Mouse (Mus musculus) adrenal gland, postnatal 4 days (tissue): Measurements from ENCODE around the gene Hs3st4. TPM values are rescaled to one million over a fixed set of nuclear protein-coding genes. Genes with fewer than 3 reads are reported as not detected.

Experiments
- DNase-seq, 2 experiments: peaks; one replicate each; pipeline ENCODE4 v3.0.0; 2021 to 2022; ENCODE audit warnings: low spot score in 2 of 2, mixed read lengths in 2 of 2
- total RNA-seq, 2 experiments: library from RNA; stranded (reverse); gene quantifications; 2 replicates each; pipeline ENCODE4 v1.2.3; 2021

Gene Hs3st4
- total RNA-seq, 2 experiments from 2014 or later, result 0.14 to 0.51 TPM

DNA sequence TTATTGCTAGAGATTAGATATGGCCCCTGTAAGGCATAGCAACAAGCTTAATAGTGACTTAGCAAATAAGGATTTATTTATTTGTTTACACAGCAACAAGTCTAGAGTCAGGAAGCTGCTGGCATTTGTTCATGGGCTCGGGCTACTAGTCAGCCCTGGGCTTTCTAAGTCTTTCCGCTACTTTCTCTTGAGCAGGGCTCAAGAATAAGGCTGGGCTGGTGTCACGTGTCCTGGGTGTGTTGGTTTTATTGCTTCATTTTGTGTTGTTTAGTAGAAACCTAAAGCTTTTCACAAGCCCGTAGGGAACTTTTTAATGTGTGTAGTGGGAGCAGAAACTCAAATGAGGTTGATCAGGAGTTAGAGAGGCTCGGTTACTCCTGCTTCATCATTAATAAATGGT lies 153.5 kb downstream of the Hs3st4 start:
- DNase-seq, result no peak

- no peak for DNase-seq
Measured at GRCm38 (mm10) chr7:124141229-124141628, 158.6 kb downstream of the Hs3st4 start.

GRCm38 (mm10) chr7:124150901-124151300 lies 168.2 kb downstream of the Hs3st4 start:
- DNase-seq, result no peak

GRCm38 (mm10) chr7:124163301-124163700 lies 180.6 kb downstream of the Hs3st4 start:
- DNase-seq, result no peak

DNA sequence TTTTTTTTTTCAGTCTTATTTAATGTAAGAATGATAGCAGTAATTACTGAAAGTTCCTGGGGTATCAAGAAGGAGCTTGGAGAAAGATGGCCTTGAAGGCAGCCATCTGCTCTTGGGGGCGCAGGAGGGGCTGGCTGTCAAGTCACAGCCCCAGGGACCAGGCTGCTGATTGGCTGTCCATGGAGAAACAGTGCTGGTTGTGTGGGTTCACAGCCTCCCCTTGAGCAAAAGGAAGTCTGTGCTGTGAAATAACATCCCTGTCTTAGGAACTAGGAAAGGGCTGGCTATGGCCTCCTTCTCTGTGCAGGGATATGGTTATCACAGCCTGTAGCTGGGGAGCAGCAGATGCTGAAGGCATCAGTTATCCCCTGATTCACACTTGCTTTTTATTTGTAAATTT lies 183.6 kb downstream of the Hs3st4 start:
- no peak for DNase-seq

DNA sequence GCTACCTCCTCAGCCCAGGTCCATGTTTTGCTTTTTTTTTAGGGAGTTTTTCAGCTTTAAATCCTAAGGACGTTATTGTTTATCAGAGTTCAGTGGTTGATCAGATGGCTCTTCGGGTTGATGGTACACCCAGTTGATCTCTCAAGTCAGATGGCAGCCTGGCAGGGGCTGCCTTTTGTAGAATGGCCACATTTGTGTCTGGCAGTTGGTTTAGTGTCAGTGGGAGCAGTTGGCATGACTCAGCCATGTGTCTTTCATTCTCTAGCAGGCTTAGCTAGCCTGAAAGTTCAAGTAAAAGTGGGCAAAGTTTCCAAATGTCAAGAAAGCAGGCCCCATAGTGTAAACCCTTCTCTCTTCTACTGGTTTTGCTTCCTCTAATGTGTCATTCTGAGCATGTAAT lies 186.1 kb downstream of the Hs3st4 start:
- no peak for DNase-seq

DNA sequence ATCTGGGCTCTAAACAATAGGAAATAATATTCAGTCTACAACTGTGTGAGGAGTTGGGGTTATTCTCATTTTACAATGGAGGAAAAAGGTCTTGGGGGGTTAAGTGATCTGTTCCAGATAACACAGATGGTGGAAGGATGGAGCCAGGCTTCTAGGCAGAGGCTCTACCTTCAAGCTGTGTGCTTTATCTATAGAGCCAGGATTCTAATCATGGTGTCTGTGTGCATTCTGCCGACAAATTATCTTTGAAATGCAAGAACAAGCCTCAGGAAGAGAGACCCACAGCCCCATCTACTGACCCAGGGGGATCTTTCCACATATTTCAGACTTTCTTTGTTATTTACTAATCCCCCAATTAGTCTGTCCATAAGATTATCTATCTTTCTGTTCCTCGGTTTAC lies 187.3 kb downstream of the Hs3st4 start:
- DNase-seq, result no peak

- no peak for DNase-seq
Measured at GRCm38 (mm10) chr7:124171992-124172391, 189.3 kb downstream of the Hs3st4 start.

- DNase-seq, result no peak
Measured at GRCm38 (mm10) chr7:124180926-124181325, 198.3 kb downstream of the Hs3st4 start.

GRCm38 (mm10) chr7:124184693-124185092 lies 202.0 kb downstream of the Hs3st4 start:
- no peak for DNase-seq

GRCm38 (mm10) chr7:124198811-124199570 lies 216.3 kb downstream of the Hs3st4 start:
- no peak for DNase-seq

DNA sequence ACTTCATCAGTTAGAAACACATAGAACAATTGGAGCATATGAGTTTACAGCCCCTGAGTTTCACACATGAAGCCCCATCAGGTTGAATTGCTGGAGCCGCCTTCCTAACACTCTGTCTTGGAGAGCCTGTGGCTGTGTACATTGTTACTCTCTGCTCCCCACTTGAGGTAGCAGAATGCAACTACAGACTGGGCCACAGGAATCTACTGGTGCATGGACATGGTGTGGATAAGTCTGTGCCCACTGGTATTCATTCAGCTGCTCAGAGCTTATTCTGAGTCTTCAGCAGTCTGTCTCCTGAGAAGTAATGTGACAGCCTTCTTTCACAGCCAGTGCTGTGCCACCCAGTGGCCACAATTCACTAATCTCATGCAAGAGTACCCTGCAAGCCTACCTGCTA lies 234.3 kb downstream of the Hs3st4 start:
- no peak for DNase-seq

DNA sequence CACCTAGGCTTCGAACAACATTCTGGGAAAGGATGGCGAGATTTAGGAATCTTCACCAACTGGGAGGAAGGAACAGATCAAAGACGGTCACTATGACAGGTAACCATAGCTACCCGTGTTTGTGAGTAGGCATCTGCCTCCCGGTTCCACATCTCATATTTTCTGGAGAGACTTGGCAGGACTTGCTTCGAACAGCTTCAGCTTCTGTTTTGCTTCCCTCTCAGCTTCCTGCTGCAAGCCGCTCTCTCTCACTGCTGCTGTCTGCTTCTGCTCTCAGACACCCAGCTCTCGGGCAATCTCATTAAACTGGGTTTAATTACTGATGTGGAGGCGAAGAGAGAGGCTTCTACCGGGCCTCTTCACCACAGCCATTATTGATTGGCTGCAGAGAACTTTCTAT lies 237.9 kb downstream of the Hs3st4 start:
- no peak for DNase-seq

GRCm38 (mm10) chr7:124237896-124238670 lies 255.4 kb downstream of the Hs3st4 start:
- DNase-seq, result no peak

- no peak for DNase-seq
Measured at GRCm38 (mm10) chr7:124239903-124240647, 257.4 kb downstream of the Hs3st4 start.

DNA sequence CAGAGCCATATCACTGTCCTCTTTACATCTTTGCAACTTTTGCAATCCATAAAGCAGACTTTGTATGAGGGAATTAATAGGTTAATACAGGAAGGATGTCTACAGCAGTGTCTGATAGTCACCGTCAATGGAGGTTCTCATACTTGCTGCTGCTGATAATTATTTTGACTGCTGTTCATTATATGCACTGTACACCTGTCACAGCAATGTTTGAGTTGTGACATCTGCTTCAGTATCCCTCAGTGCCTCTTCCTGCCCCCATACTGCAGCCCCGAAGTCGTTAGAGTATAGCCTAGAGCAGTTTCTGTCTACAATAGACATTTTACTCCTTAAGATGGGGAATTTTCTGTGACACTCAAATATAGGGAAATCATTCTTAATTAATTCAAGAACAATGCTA lies 267.2 kb downstream of the Hs3st4 start:
- no peak for DNase-seq

DNA sequence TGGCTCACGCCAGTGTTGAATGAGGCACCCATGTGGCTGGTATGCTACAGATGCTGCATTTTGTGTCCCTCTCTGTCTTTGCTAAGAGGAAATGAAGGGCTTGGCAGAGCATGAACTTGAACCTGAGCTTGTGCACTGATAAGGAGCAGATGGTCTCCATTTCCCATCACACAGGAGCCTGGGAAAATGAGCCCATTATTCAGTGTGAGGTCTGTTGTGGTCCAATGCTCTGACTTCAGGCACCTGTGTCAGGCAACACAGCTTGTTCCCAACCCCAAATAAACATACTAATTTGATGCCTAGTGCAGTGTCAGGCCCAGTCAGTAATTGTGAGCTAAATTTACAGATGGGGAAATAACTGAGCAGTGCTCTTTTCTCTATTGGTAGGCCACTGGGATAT lies 267.9 kb downstream of the Hs3st4 start:
- DNase-seq, result no peak

- DNase-seq, result no peak
Measured at GRCm38 (mm10) chr7:124258419-124258818, 275.8 kb downstream of the Hs3st4 start.

GRCm38 (mm10) chr7:124270734-124271133 lies 288.1 kb downstream of the Hs3st4 start:
- no peak for DNase-seq

DNA sequence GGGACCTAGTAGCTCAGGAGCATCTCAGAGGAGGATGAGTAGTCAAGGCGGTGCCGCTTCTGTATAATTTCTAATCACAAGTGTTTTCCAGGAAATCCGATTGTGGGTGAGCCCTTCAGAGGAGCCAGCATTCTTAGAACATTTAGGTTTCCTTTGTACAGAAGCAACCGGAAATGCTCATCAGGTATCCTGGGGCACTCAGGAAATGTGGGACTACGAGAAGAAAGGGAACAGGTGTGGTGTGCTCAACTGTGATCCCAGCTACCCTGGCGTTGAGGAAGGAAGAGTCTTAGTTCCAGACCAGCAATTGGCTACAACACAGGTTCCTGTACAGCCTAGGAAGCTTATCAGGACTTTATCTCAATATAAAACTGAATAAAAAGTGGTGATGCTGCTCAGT lies 307.2 kb downstream of the Hs3st4 start:
- no peak for DNase-seq

- no peak for DNase-seq
Measured at GRCm38 (mm10) chr7:124319451-124319850, 336.8 kb downstream of the Hs3st4 start.

DNA sequence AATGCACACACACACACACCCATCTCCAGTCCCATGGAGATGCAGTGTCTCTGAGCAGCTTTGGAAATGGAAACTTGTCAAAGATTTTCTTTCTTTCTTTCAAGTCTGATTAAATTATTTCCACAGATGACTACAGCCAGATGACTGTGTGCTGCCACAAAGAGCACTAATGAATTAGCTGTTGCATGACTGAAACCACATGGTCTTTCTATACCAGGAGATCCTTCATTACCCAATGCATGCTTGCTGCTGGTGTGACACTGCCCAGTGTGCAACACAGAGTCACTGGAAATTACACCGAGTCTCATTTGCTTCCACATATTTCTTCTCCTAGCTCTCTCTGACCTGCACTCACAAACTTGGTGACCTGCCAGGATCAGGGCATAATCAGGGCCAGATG lies 353.0 kb downstream of the Hs3st4 start:
- DNase-seq, result no peak
